Comparison of ENCODE assay signal across 12 mouse cellular contexts in genomic region chr4:63375367-63375766, GRCm38 (mm10). TPM values are rescaled to one million over a fixed set of nuclear protein-coding genes. Genes with fewer than 3 reads are reported as not detected.
DNase-seq lines count a peak whose midpoint lies in the region; ATAC-seq and TF ChIP-seq lines count a peak whose summit lies in the region.
"Had no signal": no experiment of that assay in that cellular context is flagged by ENCODE, and none has a peak within 500 bp of the region (broad histone marks: within the 10 kb centered on the region; RNA-seq: fewer than 3 reads in every experiment).

No protein-coding gene starts in this region.

- TF ChIP-seq CTCF in gastrocnemius, adult 2 months (IDR thresholded peaks at IDR 0.05), result no peak
- TF ChIP-seq CTCF in intestine, postnatal 0 days (IDR thresholded peaks at IDR 0.05; ENCODE audit: low read depth), result no peak

- intact Hi-C loops in heart, postnatal 25 days (cut with DNase I), result no loop called here
- intact Hi-C loops in gastrocnemius, adult 2 months (cut with DNase I), result no loop called here

- peaks cover 48% of the 10 kb centered on the region for H3K36me3 ChIP-seq in lung, embryonic 16.5 days (ENCODE audit: control insufficient read depth, insufficient read depth, low read length)
- H3K36me3 ChIP-seq in liver, embryonic 15.5 days (replicated peaks), result peaks cover 68% of the 10 kb centered on the region
- H3K36me3 ChIP-seq in intestine, postnatal 0 days (ENCODE audit: control insufficient read depth, insufficient read depth), result peaks cover 64% of the 10 kb centered on the region

- 50% methylated on average over 1 of the region's 1 CpGs for WGBS in lung, embryonic 16.5 days
- WGBS in liver, embryonic 15.5 days (ENCODE audit: insufficient replicate concordance), result 70% methylated on average over 1 of the region's 1 CpGs
- 61% methylated on average over 1 of the region's 1 CpGs for WGBS in intestine, postnatal 0 days

- H3K27ac ChIP-seq in lung, embryonic 16.5 days (ENCODE audit: low read length), result no peak overlapping the region
- no peak overlapping the region for H3K27ac ChIP-seq in gastrocnemius, adult 2 months
- H3K27ac ChIP-seq in liver, embryonic 15.5 days (replicated peaks), result peak overlapping the region; percentile 96
- no peak overlapping the region for H3K27ac ChIP-seq in intestine, postnatal 0 days (ENCODE audit: low read depth, low read length)

- no peaks in the 10 kb centered on the region for H3K4me1 ChIP-seq in lung, embryonic 16.5 days (replicated peaks; ENCODE audit: control insufficient read depth, insufficient read depth, low read length)
- peaks cover 64% of the 10 kb centered on the region for H3K4me1 ChIP-seq in liver, embryonic 15.5 days (replicated peaks)
- no peaks in the 10 kb centered on the region for H3K4me1 ChIP-seq in intestine, postnatal 0 days (replicated peaks; ENCODE audit: control insufficient read depth, insufficient read depth, low read length)

- no peaks in the 10 kb centered on the region for H3K9me3 ChIP-seq in lung, embryonic 16.5 days (ENCODE audit: control insufficient read depth, low read length)
- no peaks in the 10 kb centered on the region for H3K9me3 ChIP-seq in liver, embryonic 15.5 days (replicated peaks)
- H3K9me3 ChIP-seq in intestine, postnatal 0 days (ENCODE audit: control insufficient read depth), result no peaks in the 10 kb centered on the region

- H3K4me2 ChIP-seq in lung, embryonic 16.5 days (ENCODE audit: low read depth, low read length), result no peak overlapping the region
- peak overlapping the region; percentile 63; the same call in 1 of the 2 replicates for H3K4me2 ChIP-seq in liver, embryonic 15.5 days
- no peak overlapping the region for H3K4me2 ChIP-seq in intestine, postnatal 0 days (replicated peaks; ENCODE audit: low read depth)

- no peak overlapping the region for H3K4me3 ChIP-seq in lung, embryonic 16.5 days (ENCODE audit: low read length)
- H3K4me3 ChIP-seq in gastrocnemius, adult 2 months, result no peak overlapping the region
- H3K4me3 ChIP-seq in liver, embryonic 15.5 days (replicated peaks), result no peak overlapping the region
- no peak overlapping the region for H3K4me3 ChIP-seq in intestine, postnatal 0 days (ENCODE audit: low read depth, low read length)

- H3K27me3 ChIP-seq in lung, embryonic 16.5 days (ENCODE audit: control insufficient read depth, insufficient read depth, low read depth, low read length), result no peaks in the 10 kb centered on the region
- H3K27me3 ChIP-seq in liver, embryonic 15.5 days, result no peaks in the 10 kb centered on the region
- H3K27me3 ChIP-seq in intestine, postnatal 0 days (replicated peaks; ENCODE audit: control insufficient read depth, insufficient read depth, low read length), result no peaks in the 10 kb centered on the region

- H3K9ac ChIP-seq in lung, embryonic 16.5 days (ENCODE audit: low read length), result 0 out of 2 replicates have a peak overlapping the region, but pooled peaks have one; percentile 5
- peak overlapping the region; percentile 43; the same call in 1 of the 2 replicates for H3K9ac ChIP-seq in liver, embryonic 15.5 days
- no peak overlapping the region for H3K9ac ChIP-seq in intestine, postnatal 0 days (ENCODE audit: low read depth, low read length)

- ATAC-seq in lung, embryonic 16.5 days (ENCODE audit: low read depth), result peak; percentile 25; the same call in 1 of the 2 replicates
- no peak for ATAC-seq in liver, embryonic 15.5 days (ENCODE audit: insufficient read depth)
- ATAC-seq in intestine, postnatal 0 days, result no peak

- peak; percentile 91 for DNase-seq in heart, adult 11 months
- no peak for DNase-seq in heart, postnatal 25 days (ENCODE audit: low spot score)
- no peak for DNase-seq in lung, postnatal 14 days
- peak; percentile 85 for DNase-seq in gastrocnemius, adult 2 months
- DNase-seq in retina, postnatal 1 day, result no peak
- DNase-seq: embryo, embryonic 11 days; lung, adult 18-20 months; right cerebral cortex, postnatal 4 days; thymus, adult 18-20 months had no signal

RNA-seq across cellular contexts. Expression of gene Orm2, which starts 13.1 kb away (rescaled TPM):
- total RNA-seq in heart, postnatal 25 days (2021), result under 1 TPM; 0.50 to 0.60 TPM
- polyA plus RNA-seq in lung, embryonic 16.5 days (2015; fragmentation: Nextera tagmentation; extraction: Ambion mirVana), result not detected in 2 replicates
- not detected for total RNA-seq in gastrocnemius, adult 2 months (2021)
- not detected in 2 replicates for polyA plus RNA-seq in liver, embryonic 15.5 days (2015; fragmentation: Nextera tagmentation; extraction: Ambion mirVana)
- not detected in 2 replicates for polyA plus RNA-seq in intestine, postnatal 0 days (2015; fragmentation: Nextera tagmentation; extraction: Ambion mirVana)

RNA-seq across cellular contexts. Expression of gene Orm3, which starts 19.4 kb away (rescaled TPM):
- total RNA-seq in heart, postnatal 25 days (2021), result 1 to 10 TPM; 1.3 to 1.5 TPM
- polyA plus RNA-seq in lung, embryonic 16.5 days (2015; fragmentation: Nextera tagmentation; extraction: Ambion mirVana), result not detected in 2 replicates
- total RNA-seq in gastrocnemius, adult 2 months (2021), result not detected
- not detected in 2 replicates for polyA plus RNA-seq in liver, embryonic 15.5 days (2015; fragmentation: Nextera tagmentation; extraction: Ambion mirVana)
- polyA plus RNA-seq in intestine, postnatal 0 days (2015; fragmentation: Nextera tagmentation; extraction: Ambion mirVana), result not detected in 2 replicates

RNA-seq across cellular contexts. Expression of gene Akna, which starts 27.8 kb away (rescaled TPM):
- total RNA-seq in heart, postnatal 25 days (2021), result 1 to 10 TPM; 3.5 to 3.7 TPM
- polyA plus RNA-seq in lung, embryonic 16.5 days (2015; fragmentation: Nextera tagmentation; extraction: Ambion mirVana), result 10.2 and 10.6 TPM in 2 replicates
- total RNA-seq in gastrocnemius, adult 2 months (2021), result 1 to 10 TPM in 1 of 2 experiments, under 1 TPM in 1; 0.97 to 1.8 TPM
- 4.8 and 5.7 TPM in 2 replicates for polyA plus RNA-seq in liver, embryonic 15.5 days (2015; fragmentation: Nextera tagmentation; extraction: Ambion mirVana)
- 1.4 and 1.6 TPM in 2 replicates for polyA plus RNA-seq in intestine, postnatal 0 days (2015; fragmentation: Nextera tagmentation; extraction: Ambion mirVana)

RNA-seq across cellular contexts. Expression of gene Orm1, which starts 31.0 kb away (rescaled TPM):
- total RNA-seq in heart, postnatal 25 days (2021), result 1 to 10 TPM in 1 of 2 experiments, under 1 TPM in 1; 0.44 to 1.1 TPM
- 0.48 TPM in 1 of 2 replicates, not detected in the other for polyA plus RNA-seq in lung, embryonic 16.5 days (2015; fragmentation: Nextera tagmentation; extraction: Ambion mirVana)
- 1 to 10 TPM in 1 of 2 experiments, not detected in 1; 1.3 TPM for total RNA-seq in gastrocnemius, adult 2 months (2021)
- polyA plus RNA-seq in liver, embryonic 15.5 days (2015; fragmentation: Nextera tagmentation; extraction: Ambion mirVana), result 0.50 and 0.77 TPM in 2 replicates
- polyA plus RNA-seq in intestine, postnatal 0 days (2015; fragmentation: Nextera tagmentation; extraction: Ambion mirVana), result not detected in 2 replicates

Comparison
In these comparisons a context has a peak if more than half of its experiments do, and no peak if none do; other contexts are left out.
1. DNase-seq: peak in heart, adult 11 months (single experiment) and gastrocnemius, adult 2 months (single experiment); none in heart, postnatal 25 days (single experiment), lung, postnatal 14 days (single experiment) and retina, postnatal 1 day (single experiment).